Mouse (Mus musculus) gastrocnemius, adult 8-10 months (tissue): ENCODE measurements around the gene Uts2. TPM values are rescaled to one million over a fixed set of nuclear protein-coding genes. Genes with fewer than 3 reads are reported as not detected.
"Not testable (repeated sequence)": the region's sequence is repeated elsewhere in the genome, so short reads cannot be mapped to it uniquely, and the experiment has no call there.

ENCODE experiments used
- DNase-seq, 2 experiments: peaks; one replicate each; pipeline ENCODE4 v3.0.0; 2022; ENCODE audit warnings: low spot score in 2 of 2
- total RNA-seq, 4 experiments: library from RNA; stranded (reverse); gene quantifications; 2 replicates each; pipeline ENCODE4 v1.2.4; 2022

Gene Uts2
- total RNA-seq, 4 experiments from 2014 or later = not detected

- DNase-seq = no peak
These were observed 13.4 kb downstream of the Uts2 start for GRCm38 (mm10) chr4:151010316-151010715.

DNA sequence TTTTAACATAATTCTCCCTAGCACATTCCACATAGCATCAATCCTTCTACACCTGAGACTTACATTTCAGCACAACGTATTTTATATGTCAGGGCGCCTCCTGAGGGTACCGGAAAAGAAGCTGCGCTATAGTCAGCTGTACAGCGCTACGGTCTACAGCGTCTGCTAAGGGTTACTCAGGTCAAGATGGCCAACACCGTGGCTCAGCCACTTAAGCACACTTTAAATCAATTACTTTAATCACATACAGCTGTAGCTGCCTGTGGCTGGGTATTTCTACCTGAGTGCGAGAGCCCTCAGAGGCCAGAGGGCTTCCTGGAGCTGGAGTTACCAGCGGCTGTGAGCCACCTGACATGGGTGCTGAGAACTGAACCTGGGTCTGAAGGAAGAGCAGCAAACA lies 19.0 kb downstream of the Uts2 start:
- no peak for DNase-seq

DNA sequence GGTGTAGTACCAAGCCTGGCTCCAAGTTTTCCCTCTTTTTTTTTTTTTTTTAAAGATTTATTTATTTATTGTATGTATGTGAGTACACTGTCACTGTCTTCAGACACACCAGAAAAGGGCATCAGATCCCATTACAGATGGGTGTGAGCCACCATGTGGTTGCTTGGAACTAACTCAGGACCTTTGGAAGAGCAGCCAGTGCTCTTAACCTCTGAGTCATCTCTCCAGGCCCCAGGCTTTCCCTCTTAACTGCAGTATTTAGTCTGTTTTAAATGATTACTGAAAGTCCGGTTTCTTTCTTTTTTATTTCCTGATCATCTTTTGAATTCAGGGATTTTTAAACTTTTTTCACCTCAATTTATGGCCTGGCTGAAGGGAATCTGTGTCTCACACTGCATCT lies 20.5 kb downstream of the Uts2 start:
- DNase-seq = not testable (repeated sequence)

GRCm38 (mm10) chr4:151024152-151024551 lies 27.3 kb downstream of the Uts2 start:
- no peak for DNase-seq

DNA sequence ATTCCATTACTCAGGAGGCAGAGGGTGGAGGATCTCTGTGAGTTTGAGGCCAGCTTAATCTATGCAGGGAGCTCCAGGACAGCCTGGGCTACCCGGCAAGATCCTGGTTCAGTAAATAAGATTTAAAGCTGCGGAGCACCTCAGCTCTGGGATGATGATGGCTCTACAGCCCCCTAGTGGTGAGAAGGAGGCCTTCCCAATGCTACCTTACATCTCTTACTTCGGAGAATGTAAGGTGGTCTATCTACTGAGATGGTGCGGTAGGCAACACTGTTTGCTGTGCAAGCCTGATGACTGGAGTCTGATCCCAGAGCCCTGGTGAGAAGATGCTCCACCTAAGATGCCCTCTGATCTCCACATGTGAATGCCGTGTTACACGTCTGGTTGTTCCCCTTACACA lies 30.1 kb downstream of the Uts2 start:
- DNase-seq = no peak

GRCm38 (mm10) chr4:151036521-151036920 lies 39.6 kb downstream of the Uts2 start:
- no peak for DNase-seq

DNA sequence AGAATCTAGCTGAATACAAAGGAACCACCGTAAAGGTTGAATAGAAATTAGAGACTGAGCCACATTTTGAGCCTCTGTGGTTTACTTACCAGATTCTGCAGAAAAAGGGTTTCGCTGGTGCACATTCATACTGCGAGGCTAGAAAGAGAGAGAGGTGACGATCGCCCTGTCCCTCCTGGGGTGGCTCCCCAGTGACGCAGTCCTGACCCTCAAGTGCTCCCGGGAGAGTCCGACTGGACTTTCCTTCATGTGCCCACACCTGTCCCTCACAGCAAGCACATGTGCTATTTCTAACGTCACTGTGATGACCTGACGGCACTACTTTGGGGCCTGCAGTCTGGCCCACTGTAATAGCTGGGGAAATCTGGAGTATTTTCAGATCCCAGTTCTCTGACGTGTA lies 40.9 kb downstream of the Uts2 start:
- no peak for DNase-seq

DNA sequence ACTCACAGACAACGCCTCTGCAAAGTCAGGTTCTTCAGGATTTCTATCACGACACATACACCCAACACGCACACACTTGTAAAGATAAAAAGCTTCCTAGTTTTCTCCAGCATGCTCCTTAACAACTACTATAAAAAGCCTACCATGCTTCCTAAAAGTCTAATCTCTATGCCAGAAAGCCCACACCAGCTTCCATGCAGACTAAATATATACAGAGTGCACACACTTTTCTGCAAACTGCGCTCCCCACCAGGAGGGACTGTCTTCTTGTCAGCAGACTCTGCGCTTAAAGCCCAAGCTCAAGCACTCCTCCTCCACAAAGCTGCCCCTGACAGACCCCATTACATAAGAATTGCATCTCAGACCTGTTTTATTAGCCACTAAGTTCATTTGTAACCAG lies 44.6 kb downstream of the Uts2 start:
- no peak for DNase-seq

DNA sequence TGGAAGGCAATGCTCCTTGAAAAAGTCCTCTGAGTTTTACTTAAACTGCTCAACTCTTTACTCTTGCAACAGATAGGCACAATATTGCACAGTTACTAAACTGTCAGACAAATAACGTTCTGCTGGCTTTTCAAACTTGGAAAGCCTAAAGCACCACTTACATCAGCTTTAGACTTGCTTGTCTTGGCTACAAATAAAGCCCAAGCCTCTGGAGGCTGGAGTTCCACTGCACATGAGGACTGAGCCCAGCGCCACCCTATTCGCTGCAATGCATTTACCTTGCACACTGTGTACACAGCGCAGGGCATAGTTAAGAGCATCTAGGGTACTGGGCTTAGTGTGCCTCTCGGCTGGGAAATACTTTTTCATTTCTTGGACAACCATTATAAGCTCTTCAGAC lies 46.4 kb downstream of the Uts2 start:
- peak in 1 of 2 experiments; percentile 26 for DNase-seq

GRCm38 (mm10) chr4:151044037-151044943 lies 47.4 kb downstream of the Uts2 start, which contains the start of gene Per3:
TSS of gene Per3 (minus strand) at chr4:151044665.
- peak; percentile 99 for DNase-seq

DNA sequence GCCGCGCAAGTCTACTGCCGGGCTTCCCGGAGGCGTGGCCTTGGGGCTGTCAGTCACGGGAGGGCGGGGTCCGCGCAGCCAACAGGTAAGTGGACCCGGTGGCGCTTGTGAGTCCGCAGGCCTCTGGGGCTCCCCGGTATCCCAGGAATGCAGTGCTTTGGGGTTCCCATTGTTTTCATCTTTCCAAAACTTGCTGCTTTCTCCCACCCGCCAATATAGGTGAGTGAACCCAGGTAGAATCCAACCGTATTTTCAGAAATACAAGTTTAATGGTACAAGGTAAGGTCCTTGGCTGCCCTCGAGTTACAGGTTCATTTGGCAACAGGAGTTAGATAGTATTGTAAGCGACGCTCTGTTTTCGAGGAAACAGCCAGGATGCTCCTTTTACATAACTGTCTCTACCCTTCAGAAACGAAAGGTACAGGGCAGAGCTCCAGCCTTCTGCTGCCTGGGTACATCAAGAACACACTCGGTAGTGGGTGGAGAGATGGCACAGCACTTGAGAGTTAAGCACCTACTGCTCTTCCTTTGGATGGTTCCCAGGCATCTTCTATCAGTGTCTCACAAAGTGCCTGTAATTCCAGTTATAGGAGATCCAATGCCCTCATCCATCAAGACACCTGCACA lies 48.2 kb downstream of the Uts2 start:
- DNase-seq = peak in 1 of 2 experiments; percentile 12

DNA sequence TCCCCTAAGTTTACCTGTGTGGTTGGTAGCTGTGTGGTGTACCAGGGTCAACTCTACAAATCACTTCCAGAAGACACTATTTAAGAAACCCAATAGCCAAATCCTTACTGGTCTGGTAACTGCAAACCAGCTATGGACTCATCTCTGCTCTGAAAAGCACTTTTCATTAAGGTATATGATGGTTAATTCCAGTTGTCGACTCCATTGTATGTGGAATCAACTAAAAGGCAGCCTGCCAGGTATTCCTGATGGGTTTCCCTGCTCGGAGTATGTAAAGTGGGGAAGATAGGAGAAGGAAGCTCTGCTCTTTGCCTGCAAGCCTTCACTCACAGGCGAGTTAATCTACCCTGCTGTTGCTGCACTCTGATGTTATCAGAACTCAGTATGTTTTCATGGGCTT lies 49.6 kb downstream of the Uts2 start:
- no peak for DNase-seq

- no peak for DNase-seq
These were observed 54.3 kb downstream of the Uts2 start for GRCm38 (mm10) chr4:151051162-151051561.

Other genes starting within 250 kb of the Uts2 start
- 10 to 100 TPM; 12.1 to 28.7 (median 15.0) TPM for gene Errfi1, start 143.2 kb upstream of the Uts2 start, total RNA-seq
- gene Park7, start 82.7 kb upstream of the Uts2 start, total RNA-seq = 100 to 1,000 TPM; 660 to 858 (median 779) TPM
- under 1 TPM; 0.13 to 0.65 (median 0.19) TPM for gene Tnfrsf9, start 82.5 kb upstream of the Uts2 start, total RNA-seq
- gene Per3, start 47.6 kb downstream of the Uts2 start, total RNA-seq = 10 to 100 TPM in 3 of 4 experiments, 1 to 10 TPM in 1; 6.5 to 14.8 (median 11.6) TPM
- gene Vamp3, start 60.9 kb downstream of the Uts2 start, total RNA-seq = 10 to 100 TPM; 51.9 to 60.7 (median 57.1) TPM
- not detected for gene Gm13090, start 92.5 kb downstream of the Uts2 start, total RNA-seq